In genomic region chr12:65364179-65364578, GRCm38 (mm10) we compare ENCODE assay signal across 1 mouse cellular context.
A peak's percentile ranks its signal among the peaks of the same experiment; 100 is the strongest.
TF ChIP-seq lines count a peak whose summit lies in the region.

No protein-coding gene starts in this region.

TF ChIP-seq in MEL, 35 proteins besides CTCF, POLR2A, EP300 and RAD21 (continued from another document):
- TF ChIP-seq ZC3H11A (IDR thresholded peaks at IDR 0.05; ENCODE audit: low read depth, low read length) (peak; percentile 28), E2F4 (IDR thresholded peaks at IDR 0.05; ENCODE audit: borderline replicate concordance, low read depth, low read length) (no peak), CHD1 (IDR thresholded peaks at IDR 0.05; ENCODE audit: low read depth, low read length) (no peak), MAX (IDR thresholded peaks at IDR 0.05; ENCODE audit: low read length) (no peak), MYC (IDR thresholded peaks at IDR 0.05; ENCODE audit: low read depth, low read length) (peak; percentile 75), USF1 (IDR thresholded peaks at IDR 0.05; ENCODE audit: low read depth, low read length) (no peak), CHD2 (IDR thresholded peaks at IDR 0.05; ENCODE audit: low read length) (no peak), ETS1 (IDR thresholded peaks at IDR 0.05; ENCODE audit: low read depth, low read length) (no peak), TAL1 (IDR thresholded peaks at IDR 0.05; ENCODE audit: low read length) (no peak), SMC3 (IDR thresholded peaks at IDR 0.05; ENCODE audit: low read depth, low read length) (peak; percentile 49), UBTF (IDR thresholded peaks at IDR 0.05; ENCODE audit: borderline replicate concordance, insufficient read depth, low read depth, low read length) (no peak), MAZ (IDR thresholded peaks at IDR 0.05; ENCODE audit: low read depth, low read length) (no peak), MXI1 (IDR thresholded peaks at IDR 0.05; ENCODE audit: low read depth, low read length) (no peak), ZNF384 (IDR thresholded peaks at IDR 0.05; ENCODE audit: low read depth, low read length) (no peak), ZKSCAN1 (IDR thresholded peaks at IDR 0.05; ENCODE audit: low read depth, low read length) (no peak), KAT2A (conservative IDR thresholded peaks at IDR 0.05; ENCODE audit: low read depth, low read length) (no peak), GATA1 (IDR thresholded peaks at IDR 0.05; ENCODE audit: low read depth, low read length) (no peak), BHLHE40 (IDR thresholded peaks at IDR 0.05; ENCODE audit: borderline replicate concordance, low read depth, low read length) (no peak), TBP (IDR thresholded peaks at IDR 0.05; ENCODE audit: low read depth, low read length) (no peak), ELF1 (IDR thresholded peaks at IDR 0.05; ENCODE audit: low read depth, low read length) (no peak), NRF1 (IDR thresholded peaks at IDR 0.05; ENCODE audit: insufficient read depth, low read depth, low read length, poor library complexity, severe bottlenecking) (no peak)
